Mouse (Mus musculus) natural killer cell, adult 2 months (primary cell): Measurements from ENCODE around the gene Hint1.
"Not testable (repeated sequence)": the region's sequence is repeated elsewhere in the genome, so short reads cannot be mapped to it uniquely, and the experiment has no call there.

Experiments used
- DNase-seq, 2 experiments: peaks; one replicate each; pipeline ENCODE4 v3.0.0; 2022; ENCODE audit warnings: low spot score in 2 of 2

Gene Hint1

GRCm38 (mm10) chr11:54896646-54897045 is 30.5 kb downstream of the Hint1 start:
- not testable (repeated sequence) for DNase-seq

GRCm38 (mm10) chr11:54897470-54897869 is 31.3 kb downstream of the Hint1 start:
- no peak for DNase-seq

- DNase-seq: no peak
These were observed 33.5 kb downstream of the Hint1 start for GRCm38 (mm10) chr11:54899657-54900056.

GRCm38 (mm10) chr11:54902333-54903323 is 36.4 kb downstream of the Hint1 start, which contains the start of gene Gpx3:
Gene Gpx3, plus strand, starts transcription at chr11:54902453.
- DNase-seq: no peak

GRCm38 (mm10) chr11:54903339-54903738 is 37.2 kb downstream of the Hint1 start:
- no peak for DNase-seq

- DNase-seq: no peak
These were observed 37.9 kb downstream of the Hint1 start for GRCm38 (mm10) chr11:54903940-54904706.

GRCm38 (mm10) chr11:54905086-54905485 is 38.9 kb downstream of the Hint1 start:
- no peak for DNase-seq

- DNase-seq: no peak
These were observed 39.7 kb downstream of the Hint1 start for GRCm38 (mm10) chr11:54905931-54906330.

GRCm38 (mm10) chr11:54906466-54906865 is 40.3 kb downstream of the Hint1 start:
- no peak for DNase-seq

- no peak for DNase-seq
These were observed 41.1 kb downstream of the Hint1 start for GRCm38 (mm10) chr11:54907259-54907658.

- DNase-seq: no peak
These were observed 43.1 kb downstream of the Hint1 start for GRCm38 (mm10) chr11:54909273-54909672.

GRCm38 (mm10) chr11:54910081-54910665 is 44.0 kb downstream of the Hint1 start:
- DNase-seq: no peak

- DNase-seq: no peak
These were observed 45.0 kb downstream of the Hint1 start for GRCm38 (mm10) chr11:54911201-54911600.

GRCm38 (mm10) chr11:54911671-54912502 is 45.7 kb downstream of the Hint1 start:
- DNase-seq: no peak

GRCm38 (mm10) chr11:54912503-54913316 is 46.5 kb downstream of the Hint1 start:
- no peak for DNase-seq

- no peak for DNase-seq
These were observed 47.7 kb downstream of the Hint1 start for GRCm38 (mm10) chr11:54913841-54914240.

GRCm38 (mm10) chr11:54917461-54917860 is 51.3 kb downstream of the Hint1 start:
- DNase-seq: no peak

- no peak for DNase-seq
These were observed 52.1 kb downstream of the Hint1 start for GRCm38 (mm10) chr11:54918273-54918672.
